In genomic region chr4:78494117-78494516, GRCm38 (mm10) we compare ENCODE assay signal across 24 mouse cellular contexts.
DNase-seq lines count a peak whose midpoint lies in the region; ATAC-seq and TF ChIP-seq lines count a peak whose summit lies in the region.
"Had no signal": no experiment of that assay in that cellular context is flagged by ENCODE, and none has a peak within 500 bp of the region (broad histone marks: within the 10 kb centered on the region; RNA-seq: fewer than 3 reads in every experiment).

No protein-coding gene starts in this region.

- TF ChIP-seq CTCF in liver, postnatal 0 days (IDR thresholded peaks at IDR 0.05; ENCODE audit: low read depth), result no peak

- DNase-seq in liver, embryonic 13.5 days, result no peak
- DNase-seq in NIH3T3 (ENCODE audit: low read depth), result peak; percentile 6
- DNase-seq in liver, postnatal 0 days, result no peak
- DNase-seq in spleen, adult 18-20 months, result no peak
- DNase-seq in hindbrain, embryonic 10.5 days (ENCODE audit: low spot score), result no peak
- no peak for DNase-seq in Muller cell, postnatal 12 days (ENCODE audit: inconsistent ontology term)
- DNase-seq: adrenal gland, adult 2 months; adrenal gland, postnatal 14 days; cerebellum, adult 11 months; cerebellum, adult 2 months; cerebellum, adult 9-11 months; cerebellum, postnatal 25 days; forebrain, postnatal 0 days; gastrocnemius, adult 2 months; gastrocnemius, postnatal 14 days; heart, adult 11 months had no signal

- H3K27ac ChIP-seq in liver, embryonic 13.5 days, result no peak overlapping the region
- H3K27ac ChIP-seq in liver, embryonic 12.5 days, result no peak overlapping the region
- no peak overlapping the region for H3K27ac ChIP-seq in liver, postnatal 0 days (ENCODE audit: low read depth)
- H3K27ac ChIP-seq in hindbrain, embryonic 10.5 days, result no peak overlapping the region
- H3K27ac ChIP-seq: embryonic facial prominence, embryonic 12.5 days; embryonic facial prominence, embryonic 15.5 days; gastrocnemius, adult 2 months; hindbrain, embryonic 13.5 days; hindbrain, postnatal 0 days had no signal

- no peaks in the 10 kb centered on the region for H3K27me3 ChIP-seq in liver, embryonic 13.5 days
- H3K27me3 ChIP-seq in liver, embryonic 12.5 days (replicated peaks), result no peaks in the 10 kb centered on the region
- H3K27me3 ChIP-seq in liver, postnatal 0 days (ENCODE audit: insufficient read depth, low read length), result no peaks in the 10 kb centered on the region
- no peaks in the 10 kb centered on the region for H3K27me3 ChIP-seq in hindbrain, embryonic 10.5 days (ENCODE audit: insufficient read depth, poor library complexity, severe bottlenecking)
- H3K27me3 ChIP-seq: embryonic facial prominence, embryonic 12.5 days; embryonic facial prominence, embryonic 15.5 days; hindbrain, embryonic 13.5 days had no signal

- no peaks in the 10 kb centered on the region for H3K9me3 ChIP-seq in liver, embryonic 13.5 days (replicated peaks)
- H3K9me3 ChIP-seq in liver, embryonic 12.5 days (replicated peaks), result no peaks in the 10 kb centered on the region
- H3K9me3 ChIP-seq in liver, postnatal 0 days (ENCODE audit: low read length), result no peaks in the 10 kb centered on the region
- no peaks in the 10 kb centered on the region for H3K9me3 ChIP-seq in hindbrain, embryonic 10.5 days
- H3K9me3 ChIP-seq: embryonic facial prominence, embryonic 12.5 days; embryonic facial prominence, embryonic 15.5 days; hindbrain, embryonic 13.5 days had no signal

- no peak overlapping the region for H3K4me2 ChIP-seq in liver, embryonic 13.5 days
- no peak overlapping the region for H3K4me2 ChIP-seq in liver, embryonic 12.5 days
- no peak overlapping the region for H3K4me2 ChIP-seq in liver, postnatal 0 days (ENCODE audit: low read depth, low read length)
- H3K4me2 ChIP-seq: embryonic facial prominence, embryonic 12.5 days; embryonic facial prominence, embryonic 15.5 days; heart, embryonic 11.5 days; hindbrain, embryonic 13.5 days had no signal

- H3K36me3 ChIP-seq in liver, embryonic 13.5 days, result no peaks in the 10 kb centered on the region
- no peaks in the 10 kb centered on the region for H3K36me3 ChIP-seq in liver, embryonic 12.5 days
- H3K36me3 ChIP-seq in liver, postnatal 0 days (replicated peaks; ENCODE audit: insufficient read depth, low read length), result no peaks in the 10 kb centered on the region
- no peaks in the 10 kb centered on the region for H3K36me3 ChIP-seq in hindbrain, embryonic 10.5 days
- H3K36me3 ChIP-seq: embryonic facial prominence, embryonic 12.5 days; embryonic facial prominence, embryonic 15.5 days; hindbrain, embryonic 13.5 days had no signal

- no peaks in the 10 kb centered on the region for H3K4me1 ChIP-seq in liver, embryonic 13.5 days (replicated peaks)
- H3K4me1 ChIP-seq in liver, embryonic 12.5 days, result no peaks in the 10 kb centered on the region
- H3K4me1 ChIP-seq in liver, postnatal 0 days (ENCODE audit: insufficient read depth), result no peaks in the 10 kb centered on the region
- H3K4me1 ChIP-seq in hindbrain, embryonic 10.5 days (replicated peaks), result no peaks in the 10 kb centered on the region
- H3K4me1 ChIP-seq: embryonic facial prominence, embryonic 12.5 days; embryonic facial prominence, embryonic 15.5 days; hindbrain, embryonic 13.5 days had no signal

- H3K9ac ChIP-seq in liver, embryonic 13.5 days, result no peak overlapping the region
- H3K9ac ChIP-seq in liver, embryonic 12.5 days, result no peak overlapping the region
- no peak overlapping the region for H3K9ac ChIP-seq in liver, postnatal 0 days (replicated peaks)
- H3K9ac ChIP-seq: embryonic facial prominence, embryonic 12.5 days; embryonic facial prominence, embryonic 15.5 days; forebrain, postnatal 0 days; hindbrain, embryonic 13.5 days had no signal

- TF ChIP-seq EP300 in liver, postnatal 0 days (IDR thresholded peaks at IDR 0.05; ENCODE audit: low read depth), result no peak

- H3K4me3 ChIP-seq in liver, embryonic 13.5 days (replicated peaks), result no peak overlapping the region
- H3K4me3 ChIP-seq in liver, embryonic 12.5 days, result no peak overlapping the region
- H3K4me3 ChIP-seq in liver, postnatal 0 days (ENCODE audit: low read depth, low read length), result no peak overlapping the region
- H3K4me3 ChIP-seq in hindbrain, embryonic 10.5 days, result no peak overlapping the region
- H3K4me3 ChIP-seq: embryonic facial prominence, embryonic 12.5 days; embryonic facial prominence, embryonic 15.5 days; gastrocnemius, adult 2 months; hindbrain, embryonic 13.5 days had no signal

- ATAC-seq in liver, embryonic 13.5 days (ENCODE audit: low read depth), result peak; percentile 63; the same call in 1 of the 2 replicates
- no peak for ATAC-seq in liver, embryonic 12.5 days
- peak; percentile 96 for ATAC-seq in liver, postnatal 0 days
- ATAC-seq: CD4-positive, CD25-positive, alpha-beta regulatory T cell, adult 4 months; forebrain, embryonic 14.5 days; forebrain, postnatal 0 days; hindbrain, postnatal 0 days had no signal

- 29% methylated on average over 1 of the region's 1 CpGs for WGBS in liver, embryonic 13.5 days (ENCODE audit: insufficient replicate concordance)
- WGBS in liver, embryonic 12.5 days (ENCODE audit: insufficient replicate concordance), result 59% methylated on average over 1 of the region's 1 CpGs
- WGBS in liver, postnatal 0 days (ENCODE audit: insufficient replicate concordance), result 43% methylated on average over 1 of the region's 1 CpGs
- WGBS in hindbrain, embryonic 10.5 days, result 78% methylated on average over 1 of the region's 1 CpGs
